Mouse (Mus musculus) neutrophil, adult 59 days (primary cell): ENCODE data around the gene Hyal6. TPM values are rescaled to one million over a fixed set of nuclear protein-coding genes. Genes with fewer than 3 reads are reported as not detected.

Experiments used
- total RNA-seq, 2 experiments: library from RNA; stranded (reverse); gene quantifications; 1 replicate in 1 of 2; 2 replicates in 1 of 2; pipeline ENCODE4 v1.2.4; 2023

Hyal6 gene
- total RNA-seq = not detected

GRCm38 (mm10) chr6:24732945-24733344 lies at the start of gene Hyal6:
Hyal6 (plus strand) TSS chr6:24733245.

GRCm38 (mm10) chr6:24748029-24748428 lies 15.0 kb downstream of the Hyal6 start, which contains the start of gene Hyal4:
Hyal4 (plus strand) TSS chr6:24748329.

GRCm38 (mm10) chr6:24790888-24791287 lies 57.8 kb downstream of the Hyal6 start, which contains the start of gene Spam1:
Spam1 (plus strand) TSS chr6:24791188.

Other genes with a start within 250 kb of the Hyal6 start
- gene Iqub, start 218.2 kb upstream of the Hyal6 start, total RNA-seq = not detected
- gene Ndufa5, start 205.2 kb upstream of the Hyal6 start, total RNA-seq = 10 to 100 TPM; 32.4 to 34.2 TPM
- not detected for gene Asb15, start 205.1 kb upstream of the Hyal6 start, total RNA-seq
- not detected for gene Lmod2, start 135.5 kb upstream of the Hyal6 start, total RNA-seq
- gene Wasl, start 68.2 kb upstream of the Hyal6 start, total RNA-seq = 10 to 100 TPM; 25.2 to 25.5 TPM
- not detected for gene Hyal4, start 15.1 kb downstream of the Hyal6 start, total RNA-seq
- gene Spam1, start 57.9 kb downstream of the Hyal6 start, total RNA-seq = not detected
- gene Hyal5, start 124.8 kb downstream of the Hyal6 start, total RNA-seq = not detected
- under 1 TPM; 0.22 to 0.78 TPM for gene Tmem229a, start 223.1 kb downstream of the Hyal6 start, total RNA-seq